Mouse (Mus musculus): Measurements from ENCODE around the gene Gtf3c6.

Gene Gtf3c6

GRCm38 (mm10) chr10:40257414-40258255 is at the start of gene Gtf3c6:
Gene Gtf3c6 (minus strand): TSS chr10:40258108.
- peak; percentile 94 for DNase-seq (ENCODE audit: low spot score)

DNA sequence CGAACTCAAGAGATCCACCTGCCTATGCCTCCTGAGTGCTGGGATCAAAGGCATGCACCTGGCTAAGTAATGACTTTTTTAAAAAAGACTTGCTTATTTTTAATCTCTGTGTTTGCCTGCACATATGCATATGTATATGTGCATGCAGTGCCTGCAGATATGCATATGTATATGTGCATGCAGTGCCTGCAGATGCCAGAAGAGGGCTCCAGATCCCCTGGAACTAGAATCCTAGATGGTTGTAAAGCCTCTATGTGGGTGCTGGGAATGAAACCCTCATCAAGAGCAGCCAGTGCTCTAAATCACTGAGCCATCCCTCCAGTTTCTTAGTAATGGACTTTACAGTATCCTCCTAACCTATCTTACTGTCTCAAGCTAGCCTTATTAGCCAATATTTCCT is 48.1 kb upstream of the Gtf3c6 start:
- no peak for DNase-seq (ENCODE audit: low spot score)

DNA sequence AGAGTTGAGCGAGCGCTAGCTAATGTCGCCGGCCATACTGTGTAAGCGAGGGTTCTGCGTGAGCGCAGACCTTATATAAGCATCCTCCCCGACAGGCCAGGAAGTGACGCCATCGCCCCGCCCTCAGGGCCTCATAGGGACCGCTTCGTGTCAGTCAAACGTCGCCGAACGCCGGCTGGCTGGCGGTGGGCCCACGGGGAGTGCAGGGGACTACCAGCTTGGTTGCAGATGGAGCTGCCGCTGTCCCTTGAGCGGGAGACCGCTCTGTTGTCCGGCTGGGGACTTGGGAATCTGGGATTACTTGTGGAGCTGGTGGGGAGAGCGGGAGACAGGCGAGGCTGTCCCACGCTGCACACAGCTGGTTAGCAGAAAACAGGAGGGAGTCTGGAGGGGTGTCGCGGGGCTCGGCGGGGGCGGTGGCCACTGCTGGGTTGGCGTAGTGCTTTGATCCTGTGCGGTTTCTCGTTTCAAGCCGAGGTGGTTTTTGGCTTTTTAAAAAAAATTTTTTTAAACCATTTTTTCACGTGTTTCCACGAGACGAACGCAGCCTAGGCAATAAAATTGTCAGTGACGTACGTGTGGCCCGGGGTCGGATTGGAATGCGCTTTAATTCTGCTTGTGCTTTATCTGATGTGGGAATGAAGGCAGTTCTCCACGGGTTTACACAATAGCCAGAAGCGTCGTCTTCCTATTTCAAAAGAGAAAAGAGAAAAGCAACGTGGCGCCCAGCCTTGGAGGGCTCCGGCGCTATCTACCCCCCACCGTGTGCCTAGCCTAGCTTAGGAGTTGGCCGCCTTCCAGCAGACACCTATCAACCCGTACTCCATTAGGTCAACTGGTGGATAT is 44.5 kb upstream of the Gtf3c6 start, which contains the start of gene Amd1:
TSS of gene Amd1 (minus strand) at position 47 of the 846 bp plus-strand sequence.
- DNase-seq (ENCODE audit: low spot score) = peak; percentile 99

- DNase-seq (ENCODE audit: low spot score) = peak; percentile 12
These were observed 43.5 kb upstream of the Gtf3c6 start for GRCm38 (mm10) chr10:40301181-40302075.

- peak; percentile 86 for DNase-seq (ENCODE audit: low spot score)
These were observed 42.8 kb upstream of the Gtf3c6 start for GRCm38 (mm10) chr10:40300648-40301171.

GRCm38 (mm10) chr10:40292640-40293039 is 34.7 kb upstream of the Gtf3c6 start:
- DNase-seq (ENCODE audit: low spot score) = no peak

GRCm38 (mm10) chr10:40286767-40287166 is 28.9 kb upstream of the Gtf3c6 start:
- DNase-seq (ENCODE audit: low spot score) = no peak

GRCm38 (mm10) chr10:40285571-40285970 is 27.7 kb upstream of the Gtf3c6 start:
- DNase-seq (ENCODE audit: low spot score) = no peak

DNA sequence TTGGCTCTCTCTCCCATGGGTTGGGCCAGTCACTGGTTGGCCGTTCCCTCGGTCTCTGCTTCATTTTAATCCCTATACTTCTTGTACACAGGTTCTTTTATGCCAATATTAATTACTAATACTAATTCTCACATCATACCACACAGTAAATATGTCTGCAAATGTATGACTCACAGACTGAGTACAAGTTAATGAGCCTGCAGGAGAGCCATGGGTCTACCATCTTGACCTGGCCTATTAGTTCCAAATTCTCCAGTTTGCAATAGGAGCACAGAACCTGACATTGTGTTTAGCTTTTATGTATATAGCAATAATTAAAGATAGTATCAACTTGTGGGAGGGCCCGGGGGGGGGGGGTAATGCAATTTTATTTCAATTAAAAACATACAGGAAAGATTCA is 27.1 kb upstream of the Gtf3c6 start:
- DNase-seq (ENCODE audit: low spot score) = no peak

GRCm38 (mm10) chr10:40284179-40284831 is 26.4 kb upstream of the Gtf3c6 start:
- no peak for DNase-seq (ENCODE audit: low spot score)

GRCm38 (mm10) chr10:40283636-40284035 is 25.7 kb upstream of the Gtf3c6 start:
- no peak for DNase-seq (ENCODE audit: low spot score)

DNA sequence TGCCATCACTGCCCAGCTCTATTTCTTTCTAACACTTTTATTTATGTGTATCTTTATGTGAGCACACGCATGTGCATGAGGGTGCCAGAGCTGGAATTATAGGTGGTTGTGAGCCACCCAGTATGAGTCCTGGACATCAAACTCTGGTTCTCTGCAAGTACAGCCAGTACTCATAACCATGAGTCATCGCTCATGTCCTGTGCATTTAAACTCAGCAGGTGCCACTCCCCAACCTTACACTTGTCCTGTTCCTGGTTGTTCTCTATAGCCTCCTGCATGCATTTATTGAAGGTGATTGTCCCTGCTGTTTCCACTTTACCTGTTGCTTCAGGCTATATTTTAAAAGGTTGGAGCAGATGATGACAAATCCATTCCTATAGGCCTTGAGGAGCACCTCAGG is 23.7 kb upstream of the Gtf3c6 start:
- DNase-seq (ENCODE audit: low spot score) = no peak

DNA sequence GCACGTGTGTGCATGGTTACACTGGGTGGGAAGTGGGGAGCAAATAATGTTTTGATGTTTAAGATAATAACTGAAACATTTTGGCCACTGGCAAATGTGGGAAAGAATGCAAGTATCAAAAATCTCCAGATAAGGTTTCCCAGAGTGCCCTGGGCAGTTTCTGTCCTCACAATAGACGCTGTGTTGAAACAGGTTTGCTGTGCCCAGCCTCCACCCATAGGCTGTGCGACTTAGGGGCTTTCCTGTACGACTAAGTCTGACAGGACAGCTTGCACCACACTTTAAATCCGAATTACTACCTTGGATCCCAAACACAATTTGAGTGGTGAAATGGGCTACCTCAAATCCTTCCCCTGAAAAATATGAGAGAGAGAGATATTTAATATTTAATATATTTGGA is 20.4 kb upstream of the Gtf3c6 start:
- no peak for DNase-seq (ENCODE audit: low spot score)

DNA sequence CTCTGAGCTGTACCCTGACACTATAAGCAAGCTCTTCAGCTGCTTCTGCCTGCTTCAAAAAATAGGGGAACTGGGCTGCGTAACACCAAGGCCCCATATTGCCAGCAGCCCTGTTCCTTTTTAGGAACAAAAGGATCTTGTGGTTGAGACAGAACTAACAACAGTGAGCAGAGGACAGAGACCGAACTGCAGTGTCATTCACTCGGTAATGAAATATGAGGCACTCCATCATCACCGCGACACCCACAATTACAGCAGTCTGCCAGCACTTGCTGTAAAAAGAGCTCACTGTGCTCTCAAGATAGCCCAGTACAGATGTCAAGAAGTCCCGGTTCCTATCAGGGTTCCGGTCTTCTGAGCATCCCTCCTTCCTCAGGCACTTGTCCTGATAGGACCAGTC is 18.1 kb upstream of the Gtf3c6 start:
- peak; percentile 20 for DNase-seq (ENCODE audit: low spot score)

DNA sequence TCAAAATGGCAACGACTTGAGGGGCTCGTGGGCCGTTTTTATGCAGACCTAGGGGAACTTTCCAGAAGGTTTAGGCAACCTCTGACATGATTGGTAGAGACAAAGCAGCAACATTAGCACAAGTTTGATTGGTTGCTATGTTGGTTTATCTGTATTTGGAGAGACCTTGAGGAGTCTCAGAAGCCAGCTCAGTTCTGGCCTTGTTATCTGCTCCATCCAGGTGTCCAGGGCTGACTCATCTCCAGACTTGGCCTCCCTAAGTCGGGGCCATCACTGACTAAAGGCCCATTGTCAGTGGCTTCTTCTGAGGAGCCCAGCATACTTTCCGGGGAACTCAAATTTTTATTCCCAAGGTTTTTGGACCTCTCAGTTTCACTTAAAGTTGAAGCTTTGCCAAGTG is 16.0 kb upstream of the Gtf3c6 start:
- DNase-seq (ENCODE audit: low spot score) = no peak

GRCm38 (mm10) chr10:40271216-40271615 is 13.3 kb upstream of the Gtf3c6 start:
- DNase-seq (ENCODE audit: low spot score) = no peak

DNA sequence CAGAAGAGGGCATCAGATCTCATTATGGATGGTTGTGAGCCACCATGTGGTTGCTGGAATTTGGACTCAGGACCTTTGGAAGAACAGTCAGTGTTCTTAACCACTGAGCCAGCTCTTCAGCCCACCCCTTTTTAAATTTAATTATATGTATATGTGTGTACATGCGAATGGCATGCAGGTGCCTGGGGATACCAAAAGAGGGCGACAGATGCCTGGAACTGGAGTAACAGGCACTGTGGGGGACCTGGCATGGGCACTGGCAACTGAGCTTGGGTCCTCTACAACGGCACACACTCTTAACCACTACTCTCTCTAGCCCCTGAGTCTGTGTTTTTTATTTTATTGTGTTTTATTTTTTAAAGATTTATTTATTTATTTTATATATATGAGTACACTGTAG is 7.0 kb upstream of the Gtf3c6 start:
- DNase-seq (ENCODE audit: low spot score) = no peak

GRCm38 (mm10) chr10:40263691-40264090 is 5.8 kb upstream of the Gtf3c6 start:
- no peak for DNase-seq (ENCODE audit: low spot score)

DNA sequence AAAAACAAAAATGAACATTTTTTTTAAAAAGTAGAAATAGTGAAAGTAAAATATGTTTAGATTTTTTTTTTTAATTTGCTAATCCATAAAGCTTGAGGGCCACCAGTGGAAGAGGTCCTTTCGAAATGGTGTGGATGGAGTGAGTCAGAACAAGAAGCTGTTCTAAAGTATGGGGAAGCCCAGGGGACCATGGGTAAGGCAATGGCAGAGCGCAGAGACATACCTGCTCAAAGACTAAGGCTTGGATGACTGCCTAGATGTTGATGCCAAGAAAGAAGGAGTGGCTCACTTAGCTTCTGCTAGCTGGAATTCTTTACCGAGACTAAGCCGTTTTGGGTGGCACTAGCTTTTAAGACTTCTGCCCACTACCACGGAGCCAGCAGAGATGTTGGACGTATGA is 4.3 kb upstream of the Gtf3c6 start:
- DNase-seq (ENCODE audit: low spot score) = peak; percentile 8

GRCm38 (mm10) chr10:40260305-40260704 is 2.4 kb upstream of the Gtf3c6 start:
- DNase-seq (ENCODE audit: low spot score) = no peak

DNA sequence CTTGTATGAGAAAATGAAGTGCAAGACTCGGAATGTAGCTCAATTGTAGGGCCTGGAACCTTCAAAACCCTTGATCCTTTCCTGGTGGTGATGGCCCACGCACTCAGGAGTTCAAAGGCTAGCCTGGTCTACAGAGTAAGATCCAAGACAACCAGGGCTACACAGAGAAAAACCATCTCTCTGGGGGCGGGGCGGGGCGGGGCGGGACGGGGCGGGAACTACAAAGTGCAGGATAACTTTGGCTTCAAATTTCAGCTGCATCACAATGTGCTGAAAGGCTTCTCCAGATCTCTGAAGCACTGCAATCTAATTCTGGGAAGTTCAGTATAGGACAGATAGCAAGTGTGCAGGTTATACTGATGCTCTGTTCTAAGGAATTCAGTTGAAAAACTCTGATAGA is 1.6 kb upstream of the Gtf3c6 start:
- DNase-seq (ENCODE audit: low spot score) = no peak
